7 mouse cellular contexts compared by ENCODE assay signal in genomic region chr11:19203968-19204367, GRCm38 (mm10).
DNase-seq lines count a peak whose midpoint lies in the region; ATAC-seq lines count a peak whose summit lies in the region.

No protein-coding gene starts in this region.

- H3K27ac ChIP-seq in kidney, embryonic 16.5 days (ENCODE audit: low read length): no peak overlapping the region
- H3K27ac ChIP-seq in limb, embryonic 12.5 days: no peak overlapping the region

- 37% methylated on average over 5 of the region's 5 CpGs for WGBS in kidney, embryonic 16.5 days
- WGBS in limb, embryonic 12.5 days: 47% methylated on average over 5 of the region's 5 CpGs

- DNase-seq in urinary bladder, postnatal 36 days (ENCODE audit: low spot score in 2 of 2): peak; percentile 25 to 66
- no peak for DNase-seq in urinary bladder, postnatal 10 days (ENCODE audit: low spot score)
- DNase-seq in frontal cortex, postnatal 10 days (ENCODE audit: low spot score in 2 of 2): peak; percentile 24 to 57
- DNase-seq in skeletal muscle tissue, adult 2 months (ENCODE audit: low read depth, low spot score): peak; percentile 88
- DNase-seq in spleen, adult 12 weeks (ENCODE audit: low spot score): no peak

- no peak for ATAC-seq in kidney, embryonic 16.5 days (ENCODE audit: low FRiP score, low TSS enrichment)
- ATAC-seq in limb, embryonic 12.5 days (ENCODE audit: insufficient number of reproducible peaks, insufficient read depth, low FRiP score, low TSS enrichment, low read depth): no peak

- H3K9me3 ChIP-seq in kidney, embryonic 16.5 days (ENCODE audit: low read length): no peaks in the 10 kb centered on the region
- no peaks in the 10 kb centered on the region for H3K9me3 ChIP-seq in limb, embryonic 12.5 days

- no peaks in the 10 kb centered on the region for H3K36me3 ChIP-seq in kidney, embryonic 16.5 days (ENCODE audit: insufficient read depth, low read length)
- no peaks in the 10 kb centered on the region for H3K36me3 ChIP-seq in limb, embryonic 12.5 days

- peaks cover 3% of the 10 kb centered on the region; the same call in 1 of the 2 replicates for H3K4me1 ChIP-seq in kidney, embryonic 16.5 days (ENCODE audit: insufficient read depth, low read length)
- H3K4me1 ChIP-seq in limb, embryonic 12.5 days (replicated peaks): peaks cover 7% of the 10 kb centered on the region

- H3K4me3 ChIP-seq in kidney, embryonic 16.5 days (ENCODE audit: low read length): no peak overlapping the region
- no peak overlapping the region for H3K4me3 ChIP-seq in limb, embryonic 12.5 days (replicated peaks)

- no peak overlapping the region for H3K9ac ChIP-seq in kidney, embryonic 16.5 days (replicated peaks; ENCODE audit: low read length)
- no peak overlapping the region for H3K9ac ChIP-seq in limb, embryonic 12.5 days (replicated peaks)

- 0 out of 2 replicates have a peak overlapping the region, but pooled peaks have one; percentile 9 for H3K4me2 ChIP-seq in kidney, embryonic 16.5 days (replicated peaks; ENCODE audit: low read depth, low read length)
- 0 out of 2 replicates have a peak overlapping the region, but pooled peaks have one; percentile 4 for H3K4me2 ChIP-seq in limb, embryonic 12.5 days

- no peaks in the 10 kb centered on the region for H3K27me3 ChIP-seq in kidney, embryonic 16.5 days (ENCODE audit: insufficient read depth, low read length)
- H3K27me3 ChIP-seq in limb, embryonic 12.5 days: no peaks in the 10 kb centered on the region

Comparison
In these comparisons a context has a peak if more than half of its experiments do, and no peak if none do; other contexts are left out.
1. DNase-seq: peak in urinary bladder, postnatal 36 days (2 of 2), frontal cortex, postnatal 10 days (2 of 2) and skeletal muscle tissue, adult 2 months (single experiment); none in urinary bladder, postnatal 10 days (single experiment) and spleen, adult 12 weeks (single experiment).